Mouse (Mus musculus) megakaryocyte, embryonic 14.5 days (primary cell): ENCODE measurements around the gene Cldn14. TPM values are rescaled to one million over a fixed set of nuclear protein-coding genes. Genes with fewer than 3 reads are reported as not detected.

ENCODE experiments used
- H3K27me3 ChIP-seq: replicated peaks from 2 replicates; pipeline ENCODE3; 2012; ENCODE audit warnings: inconsistent platforms
- H3K36me3 ChIP-seq: replicated peaks from 2 replicates; pipeline ENCODE3; 2012; ENCODE audit warnings: low read length, inconsistent platforms, mixed read lengths
- H3K4me1 ChIP-seq: 2 replicates; pipeline ENCODE4 v1.6.1; 2012; ENCODE audit warnings: inconsistent platforms
- H3K4me3 ChIP-seq: replicated peaks from 2 replicates; pipeline ENCODE3; 2012; ENCODE audit warnings: moderate library complexity, mild to moderate bottlenecking, inconsistent platforms
- H3K9me3 ChIP-seq: 2 replicates; pipeline ENCODE4 v1.6.1; 2012; ENCODE audit warnings: inconsistent platforms
- FLI1 ChIP-seq: IDR thresholded peaks from 2 replicates; pipeline ENCODE4 v1.6.1; 2012; ENCODE audit warnings: low read length, inconsistent platforms, mixed read lengths
- GATA1 ChIP-seq: IDR thresholded peaks from 3 replicates; pipeline ENCODE4 v1.6.1; 2012; ENCODE audit warnings: mixed read lengths, low read length, inconsistent platforms, borderline replicate concordance
- polyA plus RNA-seq: library from polyadenylated mRNA; stranded (reverse); fragments of >175 nt; gene quantifications from 2 replicates; pipeline ENCODE4 v1.2.3, GENCODE M21; 2012; ENCODE audit warnings: low replicate concordance; ENCODE audit not compliant: insufficient read depth

Gene Cldn14
- polyA plus RNA-seq, 1 experiment, result not detected

- Histone ChIP-seq H3K9me3 (no peaks in the 10 kb centered on the region), H3K4me1 (peaks cover 11% of the 10 kb centered on the region), H3K36me3 (no peaks in the 10 kb centered on the region), H3K4me3 (no peak overlapping the region), H3K27me3 (peaks cover 29% of the 10 kb centered on the region)
- no peak for TF ChIP-seq FLI1
- no peak for TF ChIP-seq GATA1
Observed at GRCm38 (mm10) chr16:93961099-93961646, 47.5 kb downstream of the Cldn14 start.

- TF ChIP-seq FLI1, result no peak
- TF ChIP-seq GATA1, result no peak
- peaks cover 11% of the 10 kb centered on the region for H3K4me1 ChIP-seq
- peaks cover 29% of the 10 kb centered on the region for H3K27me3 ChIP-seq
- no peaks in the 10 kb centered on the region for H3K36me3 ChIP-seq
- no peaks in the 10 kb centered on the region for H3K9me3 ChIP-seq
- H3K4me3 ChIP-seq, result no peak overlapping the region
Observed at GRCm38 (mm10) chr16:93960495-93960894, 48.1 kb downstream of the Cldn14 start.

GRCm38 (mm10) chr16:93957402-93957801, 51.2 kb downstream of the Cldn14 start:
- H3K36me3 ChIP-seq, result no peaks in the 10 kb centered on the region
- no peaks in the 10 kb centered on the region for H3K9me3 ChIP-seq
- H3K27me3 ChIP-seq, result peaks cover 27% of the 10 kb centered on the region
- peak overlapping the region; percentile 11 for H3K4me3 ChIP-seq
- TF ChIP-seq FLI1, result no peak
- TF ChIP-seq GATA1, result no peak
- peaks cover 11% of the 10 kb centered on the region for H3K4me1 ChIP-seq

DNA sequence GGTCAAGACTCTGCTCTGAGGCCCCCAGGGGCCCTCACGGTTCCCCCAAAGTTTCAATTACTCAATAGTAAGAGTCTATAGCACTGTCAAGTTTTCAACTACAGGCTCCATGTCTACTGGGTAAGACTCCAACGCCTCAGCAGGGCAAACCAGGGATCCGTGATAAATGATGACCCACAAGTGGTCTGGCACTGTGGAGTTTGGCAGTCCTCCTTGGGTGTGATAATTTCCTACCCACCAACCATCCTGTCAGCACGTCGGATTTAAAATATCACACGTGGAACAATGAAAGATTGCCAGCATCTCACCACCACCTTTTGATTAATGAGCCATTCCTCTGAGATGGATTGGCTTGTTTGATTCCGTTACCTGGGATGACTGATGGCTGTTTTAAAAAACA, 51.7 kb downstream of the Cldn14 start:
- TF ChIP-seq FLI1 (no peak), GATA1 (no peak)
- Histone ChIP-seq H3K4me3 (no peak overlapping the region), H3K9me3 (no peaks in the 10 kb centered on the region), H3K27me3 (peaks cover 28% of the 10 kb centered on the region), H3K4me1 (peaks cover 11% of the 10 kb centered on the region), H3K36me3 (no peaks in the 10 kb centered on the region)

- no peaks in the 10 kb centered on the region for H3K4me1 ChIP-seq
- H3K36me3 ChIP-seq, result no peaks in the 10 kb centered on the region
- no peaks in the 10 kb centered on the region for H3K9me3 ChIP-seq
- peaks cover 48% of the 10 kb centered on the region for H3K27me3 ChIP-seq
- H3K4me3 ChIP-seq, result no peak overlapping the region
- TF ChIP-seq GATA1, result no peak
Observed at GRCm38 (mm10) chr16:93947396-93947795, 61.2 kb downstream of the Cldn14 start.

GRCm38 (mm10) chr16:93944301-93944700, 64.3 kb downstream of the Cldn14 start:
- H3K4me1 ChIP-seq, result 0 out of 2 replicates have a peak, but pooled peaks cover 3% of the 10 kb centered on the region
- no peaks in the 10 kb centered on the region for H3K36me3 ChIP-seq
- H3K9me3 ChIP-seq, result no peaks in the 10 kb centered on the region
- TF ChIP-seq GATA1 (no peak), FLI1 (no peak)
- no peak overlapping the region for H3K4me3 ChIP-seq
- peaks cover 36% of the 10 kb centered on the region for H3K27me3 ChIP-seq

- no peaks in the 10 kb centered on the region for H3K36me3 ChIP-seq
- H3K4me1 ChIP-seq, result peaks cover 3% of the 10 kb centered on the region; the same call in 1 of the 2 replicates
- H3K4me3 ChIP-seq, result no peak overlapping the region
- peaks cover 30% of the 10 kb centered on the region for H3K27me3 ChIP-seq
- no peaks in the 10 kb centered on the region for H3K9me3 ChIP-seq
- no peak for TF ChIP-seq FLI1
- no peak for TF ChIP-seq GATA1
Observed at GRCm38 (mm10) chr16:93942796-93943502, 65.7 kb downstream of the Cldn14 start.

- H3K4me1 ChIP-seq, result peaks cover 3% of the 10 kb centered on the region; the same call in 1 of the 2 replicates
- no peaks in the 10 kb centered on the region for H3K36me3 ChIP-seq
- peaks cover 31% of the 10 kb centered on the region for H3K27me3 ChIP-seq
- H3K4me3 ChIP-seq, result no peak overlapping the region
- H3K9me3 ChIP-seq, result no peaks in the 10 kb centered on the region
- no peak for TF ChIP-seq FLI1
- TF ChIP-seq GATA1, result no peak
Observed at GRCm38 (mm10) chr16:93941781-93942567, 66.7 kb downstream of the Cldn14 start.

DNA sequence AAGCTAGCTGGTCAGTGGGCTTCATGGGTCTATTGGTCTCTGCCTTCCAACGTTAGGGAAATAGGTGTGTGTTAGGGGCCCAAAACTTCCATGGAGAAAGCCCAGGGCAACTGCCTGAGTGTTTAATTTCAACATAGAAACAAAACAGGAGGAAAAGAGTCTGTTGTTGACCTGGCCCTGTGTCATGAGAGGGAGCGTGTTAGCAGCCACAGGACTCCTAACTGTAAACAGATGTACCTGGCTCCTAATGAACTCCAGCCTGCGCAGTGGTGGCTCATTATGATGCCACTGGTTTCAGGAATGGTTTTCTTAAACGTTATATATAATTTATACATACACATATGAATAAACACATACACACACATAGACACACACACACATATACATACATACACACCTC, 68.7 kb downstream of the Cldn14 start:
- Histone ChIP-seq H3K9me3 (no peaks in the 10 kb centered on the region), H3K27me3 (peaks cover 42% of the 10 kb centered on the region), H3K4me1 (peaks cover 3% of the 10 kb centered on the region; the same call in 1 of the 2 replicates), H3K4me3 (no peak overlapping the region), H3K36me3 (no peaks in the 10 kb centered on the region)
- TF ChIP-seq GATA1 (no peak), FLI1 (no peak)
